Mouse (Mus musculus) small intestine, adult 2 months (tissue): ENCODE data around the gene Zfhx3.

ENCODE experiments used
- CTCF ChIP-seq: fragments of 200-500 bp; IDR thresholded peaks from 2 replicates; pipeline ENCODE4 v1.5.1; 2012; ENCODE audit warnings: low read depth, mild to moderate bottlenecking, control low read depth, inconsistent platforms, low read length, moderate library complexity, mixed read lengths; ENCODE audit not compliant: insufficient replicate concordance, insufficient read length; ENCODE audit errors: extremely low read depth
- POLR2A ChIP-seq: fragments of 200-500 bp; IDR thresholded peaks from 2 replicates; pipeline ENCODE4 v1.6.1; 2012; ENCODE audit warnings: low read depth, mild to moderate bottlenecking, control low read depth, inconsistent platforms, low read length, moderate library complexity

- TF ChIP-seq POLR2A (no peak), CTCF (no peak)
Measured at GRCm38 (mm10) chr8:108305368-108305767, 362.9 kb downstream of the Zfhx3 start.
